In the genomic region with DNA sequence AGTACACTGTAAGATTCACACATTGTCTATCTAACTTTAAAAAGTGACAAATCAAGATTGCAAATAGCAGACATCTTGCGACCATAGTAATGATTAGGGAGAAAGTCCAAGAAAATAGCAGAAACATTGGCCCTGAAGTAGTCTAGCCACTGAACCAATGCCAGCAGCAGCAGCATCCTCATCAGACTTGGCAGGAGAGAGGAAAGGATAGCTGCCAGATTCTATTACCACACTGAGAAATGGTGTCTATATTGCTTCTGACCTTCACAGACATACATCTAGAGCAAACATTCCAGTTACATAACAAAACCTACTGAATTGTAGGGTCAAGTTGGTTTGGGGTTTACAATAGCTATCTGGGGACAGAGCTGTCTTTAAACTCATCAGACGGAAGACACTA, we compare ENCODE assay signal across 27 mouse cellular contexts.
DNase-seq lines count a peak whose midpoint lies in the region; ATAC-seq and TF ChIP-seq lines count a peak whose summit lies in the region.
"Had no signal": no experiment of that assay in that cellular context is flagged by ENCODE, and none has a peak within 500 bp of the region (broad histone marks: within the 10 kb centered on the region; RNA-seq: fewer than 3 reads in every experiment).

No protein-coding gene starts in this region.

- DNase-seq in cerebellum, postnatal 25 days: peak; percentile 10 to 44
- DNase-seq in cerebellum, adult 9-11 months: no peak
- peak; percentile 52 for DNase-seq in left cerebral cortex, postnatal 4 days
- no peak for DNase-seq in left cerebral cortex, adult 18-20 months (ENCODE audit: low spot score in 2 of 2)
- DNase-seq in adipocyte (ENCODE audit: low spot score): peak; percentile 18
- peak; percentile 38 for DNase-seq in lung, postnatal 0 days (ENCODE audit: low spot score)
- no peak for DNase-seq in right cerebral cortex, adult 2 months (ENCODE audit: low spot score in 2 of 2)
- DNase-seq: adrenal gland, postnatal 36 days; cerebellum, adult 9-10 months; embryo, embryonic 11 days; gastrocnemius, postnatal 36 days; kidney, adult 8-10 months; kidney, postnatal 10 days; liver; right cerebral cortex, postnatal 4 days; thymus, postnatal 36 days had no signal

- H3K36me3 ChIP-seq in lung, postnatal 0 days (ENCODE audit: insufficient read depth, low read length): no peaks in the 10 kb centered on the region
- H3K36me3 ChIP-seq: embryonic facial prominence, embryonic 13.5 days; forebrain, embryonic 12.5 days; limb, embryonic 10.5 days; liver, embryonic 15.5 days; midbrain, embryonic 13.5 days; neural tube, embryonic 12.5 days; stomach, embryonic 15.5 days had no signal

- TF ChIP-seq CTCF in lung, postnatal 0 days (IDR thresholded peaks at IDR 0.05): no peak

- H3K27ac ChIP-seq in lung, postnatal 0 days (ENCODE audit: low read length): no peak overlapping the region
- H3K27ac ChIP-seq: embryonic facial prominence, embryonic 13.5 days; forebrain, embryonic 12.5 days; limb, embryonic 10.5 days; liver, embryonic 15.5 days; midbrain, embryonic 13.5 days; neural tube, embryonic 12.5 days; stomach, embryonic 15.5 days had no signal

- no peak for ATAC-seq in lung, postnatal 0 days
- no peak for ATAC-seq in megakaryocyte, adult 5-6 weeks (ENCODE audit: poor library complexity, severe bottlenecking)
- ATAC-seq: CD4-positive, CD25-positive, alpha-beta regulatory T cell, adult 4 months; midbrain, embryonic 13.5 days had no signal

- intact Hi-C loops in left cerebral cortex, postnatal 4 days (cut with DNase I): no loop called here

- H3K27me3 ChIP-seq in lung, postnatal 0 days (replicated peaks; ENCODE audit: insufficient read depth, low read length): no peaks in the 10 kb centered on the region
- H3K27me3 ChIP-seq: embryonic facial prominence, embryonic 13.5 days; forebrain, embryonic 12.5 days; liver, embryonic 15.5 days; megakaryocyte, embryonic 14.5 days; midbrain, embryonic 13.5 days; neural tube, embryonic 12.5 days; stomach, embryonic 15.5 days had no signal

- no peaks in the 10 kb centered on the region for H3K4me1 ChIP-seq in lung, postnatal 0 days (ENCODE audit: insufficient read depth, low read depth, low read length)
- H3K4me1 ChIP-seq: embryonic facial prominence, embryonic 13.5 days; forebrain, embryonic 12.5 days; limb, embryonic 10.5 days; liver, embryonic 15.5 days; megakaryocyte, embryonic 14.5 days; midbrain, embryonic 13.5 days; neural tube, embryonic 12.5 days; stomach, embryonic 15.5 days had no signal

- 76% methylated on average over 2 of the region's 2 CpGs for WGBS in lung, postnatal 0 days

- no peak for TF ChIP-seq EP300 in lung, postnatal 0 days (IDR thresholded peaks at IDR 0.05)

- H3K4me2 ChIP-seq in lung, postnatal 0 days (replicated peaks; ENCODE audit: low read depth, low read length): no peak overlapping the region
- H3K4me2 ChIP-seq: embryonic facial prominence, embryonic 13.5 days; forebrain, embryonic 12.5 days; liver, embryonic 15.5 days; midbrain, embryonic 13.5 days; neural tube, embryonic 12.5 days; stomach, embryonic 15.5 days had no signal

- H3K4me3 ChIP-seq in lung, postnatal 0 days (ENCODE audit: low read depth, low read length): no peak overlapping the region
- H3K4me3 ChIP-seq: embryonic facial prominence, embryonic 13.5 days; erythroblast, embryonic 14.5 days; forebrain, embryonic 12.5 days; limb, embryonic 10.5 days; liver, embryonic 15.5 days; megakaryocyte, embryonic 14.5 days; midbrain, embryonic 13.5 days; neural tube, embryonic 12.5 days; stomach, embryonic 15.5 days had no signal

- H3K9ac ChIP-seq in lung, postnatal 0 days (replicated peaks; ENCODE audit: low read depth): no peak overlapping the region
- H3K9ac ChIP-seq: embryonic facial prominence, embryonic 13.5 days; forebrain, embryonic 12.5 days; liver, embryonic 15.5 days; midbrain, embryonic 13.5 days; neural tube, embryonic 12.5 days; stomach, embryonic 15.5 days had no signal

- H3K9me3 ChIP-seq in lung, postnatal 0 days (ENCODE audit: low read length): no peaks in the 10 kb centered on the region
- H3K9me3 ChIP-seq: embryonic facial prominence, embryonic 13.5 days; forebrain, embryonic 12.5 days; limb, embryonic 10.5 days; liver, embryonic 15.5 days; megakaryocyte, embryonic 14.5 days; midbrain, embryonic 13.5 days; neural tube, embryonic 12.5 days; stomach, embryonic 15.5 days had no signal

Comparison
In these comparisons a context has a peak if more than half of its experiments do, and no peak if none do; other contexts are left out.
1. DNase-seq: peak in cerebellum, postnatal 25 days (2 of 2), left cerebral cortex, postnatal 4 days (single experiment), adipocyte (single experiment) and lung, postnatal 0 days (single experiment); none in cerebellum, adult 9-11 months (single experiment), left cerebral cortex, adult 18-20 months (0 of 2) and right cerebral cortex, adult 2 months (0 of 2).